13 mouse cellular contexts compared by ENCODE assay signal in genomic region chr13:73270451-73271081, GRCm38 (mm10). TPM values are rescaled to one million over a fixed set of nuclear protein-coding genes. Genes with fewer than 3 reads are reported as not detected.
DNase-seq lines count a peak whose midpoint lies in the region; ATAC-seq lines count a peak whose summit lies in the region.
"Had no signal": no experiment of that assay in that cellular context is flagged by ENCODE, and none has a peak within 500 bp of the region (broad histone marks: within the 10 kb centered on the region; RNA-seq: fewer than 3 reads in every experiment).

No protein-coding gene starts in this region.

- H3K4me2 ChIP-seq in kidney, embryonic 16.5 days (replicated peaks; ENCODE audit: low read depth, low read length), result peak overlapping the region; percentile 40; the same call in 1 of the 2 replicates
- H3K4me2 ChIP-seq in embryonic facial prominence, embryonic 15.5 days (replicated peaks), result peak overlapping the region; percentile 46

- WGBS in kidney, embryonic 16.5 days, result 7% methylated on average over 22 of the region's 22 CpGs
- WGBS in embryonic facial prominence, embryonic 15.5 days, result 10% methylated on average over 22 of the region's 22 CpGs
- WGBS in limb, embryonic 10.5 days, result 5% methylated on average over 22 of the region's 22 CpGs

- no peak overlapping the region; the same call in 1 of the 2 replicates for H3K4me3 ChIP-seq in kidney, embryonic 16.5 days (ENCODE audit: low read length)
- H3K4me3 ChIP-seq in embryonic facial prominence, embryonic 15.5 days (replicated peaks), result no peak overlapping the region
- no peak overlapping the region for H3K4me3 ChIP-seq in limb, embryonic 10.5 days

- no peak for DNase-seq in kidney, postnatal 25 days
- peak; percentile 40 for DNase-seq in limb, embryonic 10.5 days (ENCODE audit: low spot score)
- DNase-seq in retina, postnatal 1 day, result peak; percentile 27
- no peak for DNase-seq in layer of hippocampus, adult 18-20 months (ENCODE audit: low spot score in 2 of 2)
- no peak for DNase-seq in liver
- no peak for DNase-seq in cerebellum, postnatal 10 days
- DNase-seq: adrenal gland, postnatal 10 days; kidney, postnatal 4 days; lung, postnatal 4 days had no signal

- no peaks in the 10 kb centered on the region for H3K9me3 ChIP-seq in kidney, embryonic 16.5 days (ENCODE audit: low read length)
- no peaks in the 10 kb centered on the region for H3K9me3 ChIP-seq in embryonic facial prominence, embryonic 15.5 days (replicated peaks)
- H3K9me3 ChIP-seq in limb, embryonic 10.5 days (replicated peaks), result no peaks in the 10 kb centered on the region

- no peaks in the 10 kb centered on the region for H3K36me3 ChIP-seq in kidney, embryonic 16.5 days (ENCODE audit: insufficient read depth, low read length)
- H3K36me3 ChIP-seq in embryonic facial prominence, embryonic 15.5 days, result no peaks in the 10 kb centered on the region
- no peaks in the 10 kb centered on the region for H3K36me3 ChIP-seq in limb, embryonic 10.5 days

- no peak overlapping the region for H3K27ac ChIP-seq in kidney, embryonic 16.5 days (ENCODE audit: low read length)
- H3K27ac ChIP-seq in embryonic facial prominence, embryonic 15.5 days (replicated peaks), result no peak overlapping the region
- no peak overlapping the region for H3K27ac ChIP-seq in limb, embryonic 10.5 days

- H3K9ac ChIP-seq in kidney, embryonic 16.5 days (replicated peaks; ENCODE audit: low read length), result no peak overlapping the region
- no peak overlapping the region for H3K9ac ChIP-seq in embryonic facial prominence, embryonic 15.5 days

- peaks cover 17% of the 10 kb centered on the region; the same call in 1 of the 2 replicates for H3K4me1 ChIP-seq in kidney, embryonic 16.5 days (ENCODE audit: insufficient read depth, low read length)
- peaks cover 29% of the 10 kb centered on the region for H3K4me1 ChIP-seq in embryonic facial prominence, embryonic 15.5 days
- H3K4me1 ChIP-seq in limb, embryonic 10.5 days, result peaks cover 31% of the 10 kb centered on the region

- ATAC-seq in kidney, embryonic 16.5 days (ENCODE audit: low FRiP score, low TSS enrichment), result no peak
- ATAC-seq in embryonic facial prominence, embryonic 15.5 days (ENCODE audit: insufficient number of reproducible peaks, low FRiP score, low TSS enrichment, low read depth), result no peak

- H3K27me3 ChIP-seq in kidney, embryonic 16.5 days (ENCODE audit: insufficient read depth, low read length), result peaks cover 94% of the 10 kb centered on the region
- peaks cover 91% of the 10 kb centered on the region for H3K27me3 ChIP-seq in embryonic facial prominence, embryonic 15.5 days
- H3K27me3 ChIP-seq in limb, embryonic 10.5 days (ENCODE audit: low read depth, poor library complexity, severe bottlenecking), result peaks cover 100% of the 10 kb centered on the region

RNA-seq across cellular contexts. Expression of gene Irx4, which starts 10.3 kb away (rescaled TPM):
- 0.30 and 0.42 TPM in 2 replicates for polyA plus RNA-seq in kidney, embryonic 16.5 days (2015; fragmentation: Nextera tagmentation; extraction: Ambion mirVana)
- polyA plus RNA-seq in embryonic facial prominence, embryonic 15.5 days (2015; fragmentation: Nextera tagmentation; extraction: Ambion mirVana), result 17.5 and 19.3 TPM in 2 replicates
- 2.3 and 3.8 TPM in 2 replicates for polyA plus RNA-seq in limb, embryonic 10.5 days (2016; fragmentation: Nextera tagmentation; extraction: Ambion mirVana)
- total RNA-seq in layer of hippocampus, adult 18-20 months (2021), result not detected
- total RNA-seq: adrenal gland, postnatal 10 days; common myeloid progenitor, adult 5-6 weeks; gastrocnemius, adult 8-10 months had no signal

RNA-seq across cellular contexts. Expression of gene Mrpl36, which starts 57.7 kb away (rescaled TPM):
- polyA plus RNA-seq in kidney, embryonic 16.5 days (2015; fragmentation: Nextera tagmentation; extraction: Ambion mirVana), result 115 and 127 TPM in 2 replicates
- 127 and 130 TPM in 2 replicates for polyA plus RNA-seq in embryonic facial prominence, embryonic 15.5 days (2015; fragmentation: Nextera tagmentation; extraction: Ambion mirVana)
- 94.1 and 101 TPM in 2 replicates for polyA plus RNA-seq in limb, embryonic 10.5 days (2016; fragmentation: Nextera tagmentation; extraction: Ambion mirVana)
- 10 to 100 TPM; 30.2 to 37.9 TPM for total RNA-seq in layer of hippocampus, adult 18-20 months (2021)

RNA-seq across cellular contexts. Expression of gene Ndufs6, which starts 57.8 kb away (rescaled TPM):
- 391 and 393 TPM in 2 replicates for polyA plus RNA-seq in kidney, embryonic 16.5 days (2015; fragmentation: Nextera tagmentation; extraction: Ambion mirVana)
- 367 and 373 TPM in 2 replicates for polyA plus RNA-seq in embryonic facial prominence, embryonic 15.5 days (2015; fragmentation: Nextera tagmentation; extraction: Ambion mirVana)
- polyA plus RNA-seq in limb, embryonic 10.5 days (2016; fragmentation: Nextera tagmentation; extraction: Ambion mirVana), result 398 and 399 TPM in 2 replicates
- 100 to 1,000 TPM; 164 to 169 TPM for total RNA-seq in layer of hippocampus, adult 18-20 months (2021)

Comparison
In these comparisons a context has a peak if more than half of its experiments do, and no peak if none do; other contexts are left out.
1. DNase-seq: peak in limb, embryonic 10.5 days (single experiment) and retina, postnatal 1 day (single experiment); none in kidney, postnatal 25 days (0 of 2), layer of hippocampus, adult 18-20 months (0 of 2), liver (single experiment) and cerebellum, postnatal 10 days (0 of 2).